Mouse (Mus musculus) kidney, postnatal 25 days (tissue): ENCODE results near the gene Eif5a.
"Not testable (repeated sequence)": the region's sequence is repeated elsewhere in the genome, so short reads cannot be mapped to it uniquely, and the experiment has no call there.

Experiments
- DNase-seq, 2 experiments: peaks; one replicate each; pipeline ENCODE4 v3.0.0; 2021; ENCODE audit warnings: mixed read lengths in 2 of 2

The Eif5a gene

DNA sequence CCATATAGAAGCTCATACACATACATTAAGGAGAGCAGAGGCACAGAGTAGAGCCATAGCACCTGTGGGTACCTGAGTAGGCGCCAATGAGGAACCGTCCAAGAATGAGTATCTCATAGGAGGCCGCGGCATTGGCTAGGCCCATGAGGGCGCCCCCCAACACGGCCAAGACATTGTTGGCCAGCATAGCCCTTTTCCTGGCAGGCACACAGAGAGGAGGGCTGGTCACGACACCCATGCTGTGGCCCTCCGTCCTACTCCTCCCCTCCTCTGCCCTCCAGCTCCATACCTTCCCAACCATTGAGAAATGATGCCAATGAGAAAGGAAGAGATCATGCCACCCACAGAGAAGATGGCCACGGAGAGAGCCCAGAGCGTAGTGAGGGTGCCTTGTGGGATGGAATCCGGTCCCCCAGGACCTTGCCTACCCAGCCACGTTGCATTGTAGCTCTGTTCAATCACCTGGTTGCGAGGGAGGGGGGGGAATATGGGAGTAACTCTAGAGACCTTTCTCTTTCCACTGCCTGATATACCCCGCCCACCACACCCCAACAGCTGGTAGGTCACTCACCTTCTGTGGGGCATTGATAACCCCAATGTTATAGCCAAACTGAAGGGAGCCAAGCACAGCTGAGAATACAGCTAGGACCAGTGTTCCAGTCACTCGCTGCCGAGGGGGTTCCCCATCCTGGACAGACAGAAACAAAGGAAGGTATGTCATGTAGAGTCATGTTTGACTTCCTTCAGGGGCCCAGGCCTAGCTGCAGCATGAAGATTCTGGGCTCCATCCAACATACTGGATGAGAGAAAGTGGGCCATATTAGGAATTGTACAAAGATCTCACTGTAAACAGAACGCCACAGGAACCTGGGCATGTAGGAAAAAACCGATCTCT, 24.5 kb upstream of the Eif5a start:
- no peak for DNase-seq

DNA sequence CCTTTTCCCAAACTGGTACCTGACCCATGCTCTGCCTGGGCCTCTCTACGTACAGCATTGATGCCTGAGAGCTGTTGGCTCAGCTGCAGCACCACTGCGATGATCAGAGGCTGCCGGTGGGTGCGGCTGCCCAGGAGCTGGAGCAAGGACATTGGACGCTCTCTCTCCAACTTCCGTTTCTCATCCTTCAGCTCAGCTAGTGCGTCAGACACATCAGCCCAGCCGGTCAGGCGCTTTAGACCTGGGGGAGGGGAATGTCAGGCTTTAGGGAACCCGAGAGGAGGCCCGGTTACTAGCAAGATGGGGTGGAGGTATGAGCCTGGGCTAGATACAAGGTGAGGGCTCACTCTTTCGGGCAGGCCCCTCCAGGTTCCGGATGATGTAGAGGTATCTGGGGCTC, 23.5 kb upstream of the Eif5a start:
- no peak for DNase-seq

DNA sequence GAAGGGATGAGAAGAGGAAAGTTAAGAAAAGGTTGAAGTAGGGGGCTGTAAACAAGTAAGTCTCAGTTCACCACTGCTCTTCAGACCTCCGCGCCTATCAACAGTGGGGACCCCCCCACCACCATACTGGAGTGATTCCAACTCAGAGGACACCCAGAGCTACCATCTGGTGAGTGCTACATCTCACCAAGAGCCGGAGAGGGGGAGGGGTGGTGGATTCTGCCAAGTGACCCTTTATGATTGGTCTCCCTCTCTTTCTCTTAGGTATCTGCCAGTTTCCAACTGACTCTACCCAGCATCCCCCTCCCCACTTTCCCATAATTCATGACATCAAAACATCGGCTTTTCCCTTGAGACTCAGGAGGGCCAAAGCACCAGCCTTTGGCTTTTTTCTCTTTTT, 19.2 kb upstream of the Eif5a start:
- DNase-seq: no peak

DNA sequence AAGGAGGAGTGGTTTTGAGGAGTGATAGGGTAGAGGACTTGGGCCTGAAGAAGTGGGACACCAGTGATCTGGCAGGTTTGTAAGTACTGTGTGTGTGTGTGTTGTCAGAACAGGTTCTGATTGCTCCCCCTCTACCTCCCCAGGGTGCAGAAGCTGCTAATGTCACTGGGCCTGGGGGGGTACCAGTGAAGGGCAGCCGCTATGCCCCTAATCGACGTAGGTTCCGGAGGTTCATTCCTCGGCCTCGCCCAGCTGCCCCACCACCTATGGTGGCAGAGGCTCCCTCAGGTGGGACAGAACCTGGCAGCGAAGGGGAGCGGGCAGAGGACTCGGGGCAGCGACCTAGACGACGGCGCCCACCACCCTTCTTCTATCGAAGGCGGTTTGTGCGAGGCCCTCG, 18.0 kb upstream of the Eif5a start:
- no peak for DNase-seq

DNA sequence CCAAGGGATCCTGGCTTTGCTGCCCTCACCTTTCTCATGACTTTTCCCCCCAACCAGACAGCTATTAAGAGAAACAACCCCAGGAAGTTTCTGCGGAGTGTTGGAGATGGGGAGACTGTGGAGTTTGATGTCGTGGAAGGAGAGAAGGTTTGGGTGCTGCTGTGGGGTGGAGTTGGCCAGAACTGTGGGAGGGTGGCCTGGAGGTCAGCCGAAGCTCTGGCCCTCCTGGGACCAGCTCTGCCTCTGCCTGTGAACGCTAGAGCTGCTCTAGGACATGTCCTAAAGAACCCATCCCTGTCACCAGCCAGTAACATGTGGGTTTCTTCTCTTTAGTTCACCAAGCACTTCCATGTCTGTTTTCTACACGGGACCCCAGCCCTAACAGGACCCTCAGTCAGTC, 17.4 kb upstream of the Eif5a start:
- DNase-seq: no peak

DNA sequence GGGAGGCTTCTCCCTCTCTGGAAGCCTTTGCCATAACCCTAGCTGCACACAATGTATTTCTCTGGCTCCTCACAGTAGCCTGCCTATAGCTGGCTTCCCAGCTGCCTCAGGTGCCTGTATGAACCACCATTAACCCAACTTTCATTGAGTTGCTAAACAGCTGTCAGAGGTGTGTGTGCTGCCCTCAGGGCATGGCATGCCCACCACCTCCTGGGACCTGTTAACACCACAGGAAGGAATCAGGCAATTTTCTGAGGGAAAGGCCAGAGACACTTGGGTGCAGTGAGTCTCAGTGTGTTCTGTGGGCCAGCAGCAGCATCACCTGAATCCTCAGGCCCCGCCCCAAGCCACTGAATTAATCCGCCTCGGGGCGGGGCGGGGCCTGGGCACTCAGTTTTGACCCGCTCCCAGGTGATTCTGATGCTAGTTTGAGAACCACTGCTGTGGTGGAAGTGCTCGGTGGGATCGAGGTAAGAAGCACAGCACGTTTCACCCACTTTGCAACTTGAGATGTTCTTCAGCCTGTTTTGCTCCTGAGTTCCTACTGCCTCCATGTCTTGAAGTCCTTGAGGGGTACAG, 16.7 kb upstream of the Eif5a start:
- peak; percentile 49 to 64 for DNase-seq

DNA sequence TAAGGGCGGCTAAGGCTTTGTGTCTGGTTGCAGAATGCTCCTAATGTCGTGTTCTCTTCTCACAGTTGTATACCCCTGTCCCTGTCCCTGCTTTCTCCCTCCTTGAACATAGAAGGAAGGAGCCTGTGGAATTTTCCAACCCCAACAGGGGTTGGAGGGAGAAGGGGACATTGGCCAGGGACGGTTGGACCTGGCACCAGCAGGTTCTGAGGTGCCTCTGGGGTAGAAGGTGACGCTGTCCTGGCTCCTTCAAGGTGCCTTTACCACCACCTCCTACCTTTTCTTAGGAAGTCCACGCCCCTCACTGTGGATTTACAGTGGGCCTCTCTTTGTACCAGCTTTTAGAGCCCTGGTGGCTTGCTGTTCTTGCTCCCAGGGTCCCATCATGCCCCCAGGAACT, 16.1 kb upstream of the Eif5a start:
- DNase-seq: peak in 1 of 2 experiments; percentile 72

DNA sequence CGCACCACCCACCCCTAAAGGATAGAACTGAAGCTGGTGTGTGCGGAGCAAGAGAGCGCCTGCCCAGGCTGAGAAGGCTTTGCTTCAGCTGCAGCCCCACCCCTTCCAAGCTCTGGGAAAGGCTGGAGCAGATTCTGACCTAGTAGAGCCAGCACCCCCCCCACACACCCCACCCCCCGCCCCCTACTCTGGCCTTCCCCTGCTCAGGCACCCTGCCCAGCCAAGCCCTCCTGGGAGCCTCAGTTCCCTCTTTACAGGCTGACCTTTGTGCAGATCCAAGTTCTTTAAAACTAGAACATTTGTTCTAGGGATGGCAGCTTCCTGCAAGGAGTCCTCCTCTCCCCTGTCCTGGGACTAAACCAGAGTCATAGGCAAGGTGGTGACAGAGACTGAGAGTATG, 15.6 kb upstream of the Eif5a start:
- DNase-seq: peak; percentile 41 to 80

DNA sequence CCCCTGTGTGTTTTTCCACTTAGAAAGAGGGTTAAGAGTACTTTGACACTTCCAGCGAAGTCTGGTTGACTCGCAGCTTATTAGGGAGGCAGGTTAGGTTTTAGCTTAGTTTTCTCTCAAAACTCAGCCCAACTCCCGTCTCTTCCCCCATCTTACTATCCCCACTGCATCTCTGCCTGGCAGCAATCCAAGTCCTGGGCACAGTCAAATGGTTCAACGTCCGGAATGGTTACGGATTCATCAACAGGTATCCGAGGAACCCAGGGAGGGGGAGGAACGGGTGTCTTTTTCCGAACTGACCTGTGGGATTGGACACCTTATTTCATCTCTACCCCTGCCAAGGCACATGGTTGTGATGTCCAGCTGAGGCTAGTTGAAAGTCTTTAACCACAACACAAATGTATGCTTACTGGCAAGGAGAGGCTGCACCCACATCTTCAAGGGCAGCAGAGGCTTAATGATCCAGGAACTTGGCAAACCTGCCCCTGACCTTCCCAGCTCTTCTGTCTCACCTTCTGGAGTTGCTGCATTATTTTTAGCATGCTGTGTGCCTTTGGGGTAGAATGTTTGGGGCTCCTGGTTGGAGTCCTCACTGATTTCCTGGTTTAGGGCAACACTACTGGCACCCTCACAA, 15.1 kb upstream of the Eif5a start:
- peak; percentile 56 to 82 for DNase-seq

DNA sequence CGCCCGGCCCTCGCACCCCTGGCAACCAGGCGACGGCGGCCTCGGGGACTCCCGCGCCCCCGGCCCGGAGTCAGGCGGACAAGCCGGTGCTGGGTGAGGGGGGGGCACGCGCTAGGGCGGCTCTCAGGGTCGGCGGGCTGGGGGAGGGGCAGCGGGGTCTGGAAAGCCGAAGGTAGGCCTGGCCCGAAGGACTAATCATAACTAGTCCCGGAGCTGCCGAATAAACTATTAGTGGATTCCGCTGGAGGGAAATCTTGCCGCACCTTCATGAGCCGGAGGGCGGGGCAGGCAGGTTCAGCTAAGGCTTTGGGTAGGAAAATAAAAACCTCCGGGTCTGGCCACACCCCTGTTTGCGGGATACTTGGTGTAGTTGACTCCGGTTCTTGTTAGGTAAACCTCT, 14.4 kb upstream of the Eif5a start:
- DNase-seq: peak; percentile 52 to 75

DNA sequence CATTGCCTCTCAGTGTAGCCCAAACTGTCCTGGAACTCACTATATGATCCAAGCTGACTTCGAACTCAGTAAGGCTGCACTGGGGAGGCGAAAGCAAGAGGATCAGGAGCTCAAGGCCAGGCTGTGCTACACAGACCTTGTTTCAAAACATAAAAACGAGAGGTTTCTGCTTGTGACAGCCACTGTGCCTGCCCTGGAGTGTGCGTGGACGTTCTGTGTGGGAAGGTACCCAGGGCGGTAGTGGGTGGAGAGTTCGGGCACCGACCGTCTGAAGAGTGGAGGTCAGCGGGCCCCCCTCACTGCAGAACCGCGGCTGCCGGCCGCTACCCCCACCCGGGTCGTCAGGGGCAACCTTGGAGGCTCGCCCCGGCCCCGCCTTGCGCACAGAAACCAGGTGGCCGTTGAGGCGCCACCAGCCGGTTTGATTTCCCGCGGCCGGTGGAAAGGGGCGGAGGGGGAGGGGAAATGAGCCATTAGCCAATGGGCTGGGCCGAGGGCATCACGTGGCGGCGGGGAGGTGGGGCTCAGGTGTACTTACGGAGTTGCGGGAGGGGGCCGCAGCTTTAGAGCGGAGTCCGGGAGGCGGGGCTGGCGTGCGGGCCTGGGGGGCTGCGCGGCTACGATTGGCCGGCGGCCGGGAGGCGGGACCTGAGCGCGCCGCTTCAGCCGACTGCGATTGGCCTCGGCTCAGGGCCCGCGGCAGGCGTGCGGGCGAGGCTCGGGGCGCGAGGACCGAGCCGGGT, 13.6 kb upstream of the Eif5a start, which contains the start of gene Ybx2:
Gene Ybx2 (plus strand): TSS at position 660 of the 743 bp plus-strand sequence.
- DNase-seq: peak; percentile 94 to 97

DNA sequence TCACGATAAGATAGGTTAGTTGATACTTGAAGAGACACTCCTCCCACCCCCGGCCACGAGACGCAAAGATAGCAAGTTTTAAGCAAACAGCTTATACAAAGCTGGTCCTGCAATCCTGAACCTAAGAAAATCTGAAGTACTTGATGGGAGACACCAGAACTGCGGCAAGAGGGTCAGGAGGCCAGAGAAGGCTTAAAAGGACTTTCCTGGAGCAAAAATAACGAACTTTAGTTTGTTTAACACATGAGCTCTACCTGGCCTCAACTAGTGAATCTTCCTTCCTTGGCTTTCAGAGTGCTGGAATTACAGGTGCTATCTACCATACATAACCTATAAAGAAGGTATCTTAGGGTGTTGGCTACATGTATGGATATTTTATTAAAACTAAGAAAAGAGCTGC, 12.9 kb upstream of the Eif5a start:
- DNase-seq: no peak

DNA sequence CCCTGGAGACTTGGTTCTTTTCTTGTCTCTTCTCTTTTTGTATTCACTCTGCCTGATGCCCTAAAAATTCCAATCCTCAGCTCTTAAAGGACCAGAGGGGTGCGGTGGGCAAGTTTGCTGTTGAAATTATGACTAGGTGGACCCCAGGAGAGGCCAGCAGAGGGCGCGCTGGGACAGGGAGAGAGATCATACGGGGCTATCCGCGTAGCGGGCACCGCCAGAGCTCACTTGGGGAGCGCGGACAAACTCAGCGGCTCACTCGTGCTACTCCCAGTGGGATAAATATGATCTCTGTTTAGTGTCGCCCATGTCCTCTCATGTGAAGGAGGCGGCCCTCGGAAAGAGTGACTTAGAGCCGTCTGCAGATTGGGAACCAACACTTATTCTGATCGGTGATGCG, 12.4 kb upstream of the Eif5a start:
- DNase-seq: peak; percentile 92 to 94

DNA sequence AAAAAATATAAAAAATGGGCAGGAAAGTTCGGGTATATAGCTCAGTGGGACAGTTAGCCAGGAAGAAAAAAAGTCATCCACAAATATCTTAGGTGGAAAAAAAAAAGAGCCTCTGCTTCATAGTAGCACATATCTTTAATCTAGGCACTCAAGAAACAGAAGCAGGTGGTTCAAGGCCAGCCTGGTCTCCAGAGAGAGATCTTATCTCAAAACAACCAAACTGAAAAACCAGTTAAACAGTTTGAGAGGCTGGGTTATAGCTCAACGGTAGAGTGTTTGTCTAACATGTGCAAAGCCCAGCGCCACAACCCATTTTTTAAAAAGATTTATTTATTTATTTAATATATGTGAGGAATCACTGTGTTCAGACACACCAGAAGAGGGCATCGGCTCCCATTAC, 11.3 kb upstream of the Eif5a start:
- DNase-seq: no peak

DNA sequence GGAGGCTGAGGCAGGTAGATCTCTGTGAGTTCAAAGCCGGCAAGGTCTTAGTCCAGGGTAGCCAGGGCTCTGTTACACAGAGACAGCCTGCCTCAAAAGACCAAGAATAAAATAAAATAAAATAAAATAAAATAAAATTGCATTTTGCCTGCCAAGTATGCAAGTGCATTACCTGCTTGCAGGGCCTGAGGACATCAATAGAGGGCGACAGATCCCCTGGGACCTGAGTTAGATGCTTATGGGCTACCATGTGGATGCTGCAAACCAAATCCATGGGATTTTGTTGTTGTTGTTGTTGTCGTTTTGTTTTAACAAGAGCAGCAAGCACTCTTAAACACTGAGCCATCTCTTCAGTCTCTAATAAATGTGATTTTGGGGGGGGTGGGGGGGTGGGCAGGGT, 10.5 kb upstream of the Eif5a start:
- DNase-seq: peak in 1 of 2 experiments; percentile 42

DNA sequence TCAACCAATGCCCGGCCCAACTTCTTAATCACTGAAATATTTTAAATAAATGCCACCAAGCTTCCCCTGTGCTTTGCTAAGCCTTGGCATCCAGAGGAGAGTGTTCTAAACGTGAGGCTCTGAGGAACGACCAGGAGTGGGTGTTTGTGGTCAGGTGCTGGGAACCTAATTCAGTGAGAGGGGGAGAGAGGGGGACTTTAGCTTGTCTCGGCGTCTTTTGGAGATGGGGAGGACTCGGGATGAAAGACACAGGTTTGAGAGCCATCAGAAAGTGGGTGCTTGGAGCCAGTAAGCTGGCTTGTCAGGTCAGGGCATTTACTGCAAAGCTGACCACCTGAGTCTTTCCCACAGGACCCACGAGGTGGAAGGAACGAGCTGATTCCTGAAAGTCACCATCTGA, 10.0 kb upstream of the Eif5a start:
- DNase-seq: no peak

DNA sequence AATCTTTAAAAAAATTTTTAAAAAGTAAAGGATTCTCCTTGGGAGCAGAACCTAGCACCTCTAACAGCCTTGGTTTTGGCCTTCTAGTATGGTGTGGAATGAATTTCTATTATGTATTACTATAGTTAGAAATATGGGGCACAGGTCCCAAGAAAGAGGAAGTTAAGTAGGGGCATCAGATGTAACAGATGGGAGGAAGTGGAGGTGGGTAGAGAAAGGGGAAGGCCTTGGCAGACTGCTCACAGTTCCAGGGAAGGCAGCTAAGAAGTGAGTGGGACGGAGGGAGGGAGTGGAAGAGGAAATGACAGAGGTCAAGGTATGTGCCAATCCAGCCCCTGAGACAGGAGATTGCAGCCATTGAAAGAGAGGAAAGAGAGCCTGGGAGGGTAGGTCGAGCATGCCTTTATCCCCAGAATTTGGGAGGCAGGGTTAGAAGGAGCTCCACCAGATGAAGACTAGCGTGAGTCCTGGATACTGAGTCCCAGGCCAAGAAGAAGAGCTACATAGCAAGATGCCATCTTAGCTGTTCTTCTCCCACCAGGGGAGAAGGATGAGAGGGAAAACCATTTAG, 9.3 kb upstream of the Eif5a start:
- DNase-seq: no peak

DNA sequence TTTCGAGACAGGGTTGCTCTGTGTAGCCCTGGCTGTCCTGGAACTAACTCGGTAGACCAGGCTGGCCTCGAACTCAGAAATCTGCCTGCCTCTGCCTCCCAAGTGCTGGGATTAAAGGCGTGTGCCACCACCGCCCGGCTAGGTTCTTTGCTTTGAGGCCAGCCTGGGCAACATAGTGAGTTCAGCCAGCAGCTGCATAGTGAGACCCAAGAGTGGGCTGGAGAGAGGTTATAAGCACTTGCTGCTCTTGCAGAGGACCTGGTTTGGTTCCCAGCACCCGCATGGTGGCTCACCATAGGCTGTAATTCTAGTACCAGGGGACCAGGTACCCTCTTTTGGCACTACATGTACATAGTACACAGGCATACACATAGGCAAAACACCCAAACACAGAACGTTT, 8.4 kb upstream of the Eif5a start:
- DNase-seq: not testable (repeated sequence)

DNA sequence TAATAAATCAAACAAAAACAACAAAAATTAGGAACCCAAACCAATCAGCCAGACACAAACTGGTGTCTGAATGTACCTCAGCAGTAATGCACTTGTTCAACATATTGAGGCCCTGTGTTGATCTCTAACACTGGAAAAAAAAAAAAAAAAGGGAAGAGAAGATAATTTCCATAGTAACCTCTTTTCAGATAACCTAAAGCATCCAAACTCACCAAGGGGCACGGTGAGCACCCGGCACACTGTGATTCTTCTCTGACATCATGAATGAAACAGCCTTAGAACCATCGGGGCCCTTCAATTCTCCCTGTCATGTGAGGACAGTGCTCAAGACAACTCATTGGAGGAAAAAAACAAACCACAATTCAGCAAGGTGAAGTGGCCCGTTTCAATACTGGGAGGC, 8.0 kb upstream of the Eif5a start:
- no peak for DNase-seq

DNA sequence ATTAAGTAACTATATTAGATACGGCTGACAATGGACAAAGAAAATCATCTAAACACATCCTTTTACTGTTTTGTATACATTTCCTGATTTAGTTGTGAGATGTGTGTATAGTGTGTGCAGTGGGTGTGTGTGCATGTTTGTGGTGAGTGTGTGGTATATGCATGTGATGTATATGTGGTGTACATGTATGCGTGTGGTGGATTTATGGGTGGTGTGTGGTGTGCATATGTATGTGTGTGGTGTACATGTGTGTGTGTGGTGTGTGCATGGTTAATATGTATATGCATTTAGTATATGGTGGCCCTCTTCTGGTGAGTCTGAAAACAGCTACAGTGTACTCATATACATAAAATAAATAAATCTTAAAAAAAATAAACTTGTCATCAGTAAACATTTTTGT, 5.7 kb upstream of the Eif5a start:
- DNase-seq: no peak

DNA sequence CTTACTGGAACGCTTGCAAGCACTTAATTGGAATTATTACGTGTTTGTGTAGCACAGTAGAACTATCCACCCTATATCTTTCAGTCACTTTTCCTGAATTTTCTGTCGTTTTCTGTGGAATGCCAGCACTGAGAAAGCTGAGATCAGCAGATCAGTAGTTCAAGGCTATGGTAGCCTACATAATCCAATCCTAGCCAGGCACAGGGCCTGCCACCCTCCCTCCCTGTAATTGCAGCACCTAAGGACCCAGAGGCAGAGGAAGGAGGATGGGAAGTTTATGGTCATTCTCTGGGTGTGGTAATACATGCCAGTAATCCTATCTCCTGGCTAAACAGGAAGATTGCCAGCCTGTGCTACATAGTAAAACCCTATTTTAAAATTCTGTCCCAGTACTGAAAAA, 1.0 kb upstream of the Eif5a start:
- no peak for DNase-seq

DNA sequence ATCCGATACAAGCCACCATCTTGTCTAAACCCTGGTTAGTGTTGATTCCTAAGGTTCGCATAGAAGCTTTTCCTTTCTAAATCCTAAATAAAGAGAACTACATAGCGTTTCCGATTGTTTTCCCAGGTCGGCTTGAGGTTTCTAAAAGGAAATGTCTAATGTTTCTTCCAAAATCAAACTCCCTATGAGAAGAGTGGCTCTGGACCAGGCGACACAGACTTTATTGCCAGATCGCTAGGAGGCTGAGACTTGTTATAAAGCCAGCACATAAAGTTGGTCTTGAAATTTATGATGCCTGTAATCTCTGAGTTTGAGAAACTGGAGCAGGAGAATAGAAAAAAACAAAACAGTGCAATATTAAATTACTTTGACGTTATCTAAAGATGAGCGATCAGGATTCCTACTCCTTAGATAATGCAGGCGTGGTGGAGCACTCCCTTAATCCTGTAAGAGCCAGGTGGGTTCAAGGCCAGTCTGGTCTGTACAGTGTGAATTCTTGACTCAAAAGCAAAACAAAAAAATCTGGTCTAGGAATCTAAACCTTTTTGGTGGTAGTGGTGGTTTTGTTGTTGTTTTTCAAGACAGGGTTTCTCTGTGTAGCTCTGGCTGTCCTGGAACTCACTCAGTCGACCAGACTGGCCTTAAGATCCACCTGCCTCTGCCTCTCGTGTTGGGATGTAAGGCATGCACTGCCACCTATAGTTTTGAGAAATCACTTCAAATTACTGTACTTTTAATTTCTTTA, 426 bp upstream of the Eif5a start:
- no peak for DNase-seq
